Mouse (Mus musculus): ENCODE data around the gene Prkd3. TPM values are rescaled to one million over a fixed set of nuclear protein-coding genes. Genes with fewer than 3 reads are reported as not detected.
A peak's percentile ranks its signal among the peaks of the same experiment; 100 is the strongest.

The Prkd3 gene
- total and polyA plus RNA-seq, 3 experiments, result 4.8 to 5.7 TPM; not detected in 1

- TF ChIP-seq RCOR1 (IDR thresholded peaks at IDR 0.05; ENCODE audit: low read depth, low read length), result peak; percentile 38; the same call in 1 of the 2 replicates
- TF ChIP-seq POLR2AphosphoS2 (IDR thresholded peaks at IDR 0.05; ENCODE audit: low read length), result no peak
- TF ChIP-seq KAT2A (conservative IDR thresholded peaks at IDR 0.05; ENCODE audit: low read depth, low read length), result no peak
Measured at GRCm38 (mm10) chr17:79014911-79015685, 5.5 kb downstream of the Prkd3 start (continued).

DNA sequence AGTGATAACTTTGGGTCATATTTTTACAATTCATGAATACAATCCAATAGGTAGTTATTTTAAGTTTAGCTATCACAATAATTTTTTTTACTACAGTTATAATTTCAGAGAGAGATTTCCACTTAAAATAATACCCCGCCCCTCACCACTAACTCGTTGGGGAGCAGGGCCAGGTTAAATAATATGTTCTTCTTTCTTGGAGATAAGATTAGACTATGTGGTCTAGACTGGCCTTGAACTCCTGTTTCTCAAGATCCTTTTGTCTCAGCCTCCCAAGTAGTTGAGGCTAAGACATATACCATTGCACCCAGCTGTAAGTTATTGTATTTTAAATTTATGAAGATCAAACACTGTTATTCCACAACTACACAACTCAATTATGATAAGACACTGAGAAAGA is 7.0 kb downstream of the Prkd3 start:
- Histone ChIP-seq H3K79me2 (ENCODE audit: control insufficient read depth, insufficient read depth, low read length, poor library complexity) (no peaks in the 10 kb centered on the region), H3K4me1 (ENCODE audit: control insufficient read depth in 1 of 2, insufficient read depth in 2 of 2, low read length in 2 of 2) (peaks cover 8 to 21% of the 10 kb centered on the region in 2 experiments), H3K27me3 (ENCODE audit: control insufficient read depth in 1 of 2, insufficient read depth in 2 of 2, low read length in 2 of 2) (no peaks in the 10 kb centered on the region), H3K9ac (ENCODE audit: control insufficient read depth, low read depth, low read length, poor library complexity, severe bottlenecking) (no peak overlapping the region), H3K4me3 (ENCODE audit: control insufficient read depth in 1 of 2, insufficient read depth in 1 of 2, low read depth in 2 of 2, low read length in 2 of 2) (no peak overlapping the region), H3K36me3 (ENCODE audit: control insufficient read depth in 1 of 2, insufficient read depth in 2 of 2, low read length in 2 of 2) (peaks cover 0 to 16% of the 10 kb centered on the region in 2 experiments; a peak in 2 of 4 replicates), H3K27ac (ENCODE audit: control insufficient read depth, low read depth, low read length) (no peak overlapping the region), H3K9me3 (replicated peaks; ENCODE audit: insufficient read depth, low read length) (no peaks in the 10 kb centered on the region)
- peak; percentile 48 for DNase-seq (ENCODE audit: low read depth, low spot score)
- TF ChIP-seq MYC (IDR thresholded peaks at IDR 0.05; ENCODE audit: low read depth, low read length), result no peak
- TF ChIP-seq MEF2A (IDR thresholded peaks at IDR 0.05; ENCODE audit: extremely low read depth, insufficient replicate concordance, low read depth, low read length, poor library complexity, severe bottlenecking), result no peak
- TF ChIP-seq UBTF (IDR thresholded peaks at IDR 0.05; ENCODE audit: borderline replicate concordance, insufficient read depth, low read depth, low read length), result no peak
- no peak for TF ChIP-seq TAL1 (IDR thresholded peaks at IDR 0.05; ENCODE audit: low read length)
- no peak for TF ChIP-seq KAT2A (conservative IDR thresholded peaks at IDR 0.05; ENCODE audit: low read depth, low read length)
- peak; percentile 43 for TF ChIP-seq RCOR1 (IDR thresholded peaks at IDR 0.05; ENCODE audit: low read depth, low read length)
- TF ChIP-seq TCF12 (IDR thresholded peaks at IDR 0.05; ENCODE audit: low read depth, low read length), result peak; percentile 43; the same call in 1 of the 2 replicates
- TF ChIP-seq EP300 (IDR thresholded peaks at IDR 0.05; ENCODE audit: low read depth in 1 of 2, low read length in 2 of 2), result peak; percentile 34 to 73; a peak in 3 of 4 replicates
- no peak for TF ChIP-seq ZMIZ1 (IDR thresholded peaks at IDR 0.05; ENCODE audit: low read depth, low read length)
- TF ChIP-seq HCFC1 (IDR thresholded peaks at IDR 0.05; ENCODE audit: low read depth, low read length), result no peak
- no peak for TF ChIP-seq MAX (IDR thresholded peaks at IDR 0.05; ENCODE audit: low read length)
- no peak for TF ChIP-seq SMC3 (IDR thresholded peaks at IDR 0.05; ENCODE audit: low read depth, low read length)
- TF ChIP-seq ETS1 (IDR thresholded peaks at IDR 0.05; ENCODE audit: low read depth, low read length), result peak; percentile 27; the same call in 1 of the 2 replicates
- TF ChIP-seq GATA1 (IDR thresholded peaks at IDR 0.05; ENCODE audit: low read depth, low read length), result peak; percentile 65
- TF ChIP-seq CHD1 (IDR thresholded peaks at IDR 0.05; ENCODE audit: low read depth, low read length), result no peak
